Mouse (Mus musculus) lung, embryonic 16.5 days (tissue): ENCODE measurements at regions not wholly inside any gene's neighbourhood (a gene's known extent, or its start where the extent isn't known, plus 50 kb on each side); places are given as distances from the start of the nearest gene placed in this dataset.

Experiments
- ATAC-seq: fragments of 200-750 bp; cut with Nextera tagmentation; 2 replicates; pipeline ENCODE4 v1.8.0; 2017; ENCODE audit warnings: low read depth, mild to moderate bottlenecking, moderate library complexity
- H3K27ac ChIP-seq: fragments of 300-500 bp; sonication (generic); 2 replicates; pipeline ENCODE4 v1.5.1; 2014; ENCODE audit warnings: mild to moderate bottlenecking, control low read depth, low read length
- H3K27me3 ChIP-seq: fragments of 300-500 bp; sonication (generic); 2 replicates; pipeline ENCODE4 v1.6.1; 2014; ENCODE audit warnings: low read depth, low read length, mixed read lengths; ENCODE audit not compliant: control insufficient read depth, insufficient read depth
- H3K36me3 ChIP-seq: fragments of 300-500 bp; sonication (generic); 2 replicates; pipeline ENCODE4 v1.6.1; 2014; ENCODE audit warnings: low read length; ENCODE audit not compliant: control insufficient read depth, insufficient read depth
- H3K4me1 ChIP-seq: fragments of 300-500 bp; sonication (generic); replicated peaks from 2 replicates; pipeline ENCODE4 v1.6.1; 2014; ENCODE audit warnings: low read length, mixed read lengths; ENCODE audit not compliant: control insufficient read depth, insufficient read depth
- H3K4me2 ChIP-seq: fragments of 300-500 bp; sonication (generic); 2 replicates; pipeline ENCODE4 v1.6.1; 2014; ENCODE audit warnings: low read depth, low read length, control low read depth
- H3K4me3 ChIP-seq: fragments of 300-500 bp; sonication (generic); 2 replicates; pipeline ENCODE4 v1.5.1; 2014; ENCODE audit warnings: mild to moderate bottlenecking, low read length, control low read depth
- H3K9ac ChIP-seq: fragments of 300-500 bp; sonication (generic); 2 replicates; pipeline ENCODE4 v1.6.1; 2014; ENCODE audit warnings: low read length, control low read depth
- H3K9me3 ChIP-seq: fragments of 300-500 bp; sonication (generic); 2 replicates; pipeline ENCODE4 v1.6.1; 2016; ENCODE audit warnings: low read length; ENCODE audit not compliant: control insufficient read depth
- WGBS: fragments of 180-500 bp; shearing (Covaris S2); extraction: QIAGEN DNeasy Blood & Tissue Kit; methylation state at CpG from one replicate; pipeline ENCODE4 v1.1.7; 2014; 5-methylcytosine and 5-hydroxymethylcytosine counted together

DNA sequence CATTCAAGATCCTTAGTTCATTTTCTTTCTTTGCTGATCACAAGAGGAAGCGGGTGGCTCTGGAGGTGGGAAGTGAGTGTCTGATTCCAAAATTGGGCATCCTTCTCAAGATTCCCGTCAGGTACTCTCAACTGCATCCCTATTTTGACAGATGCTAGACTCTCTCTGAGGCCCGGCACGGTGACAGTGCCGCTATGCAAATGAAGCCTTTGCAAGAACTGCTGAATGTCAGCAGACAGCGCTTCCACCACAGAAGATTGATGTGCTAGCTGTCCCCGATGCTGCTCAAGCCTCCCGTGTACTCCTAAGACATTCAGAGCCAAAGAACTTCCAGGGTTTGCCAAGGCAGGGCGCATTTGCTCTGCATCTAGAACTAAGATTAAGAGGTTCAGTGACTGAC, 50.9 kb upstream of the Cpne4 start:
- no peak overlapping the region for H3K9ac ChIP-seq
- no peak overlapping the region for H3K27ac ChIP-seq
- no peaks in the 10 kb centered on the region for H3K9me3 ChIP-seq
- WGBS = 58% methylated on average over 9 of the region's 9 CpGs
- no peaks in the 10 kb centered on the region for H3K4me1 ChIP-seq
- ATAC-seq = no peak
- H3K4me2 ChIP-seq = no peak overlapping the region
- H3K27me3 ChIP-seq = no peaks in the 10 kb centered on the region
- no peak overlapping the region for H3K4me3 ChIP-seq
- no peaks in the 10 kb centered on the region for H3K36me3 ChIP-seq

DNA sequence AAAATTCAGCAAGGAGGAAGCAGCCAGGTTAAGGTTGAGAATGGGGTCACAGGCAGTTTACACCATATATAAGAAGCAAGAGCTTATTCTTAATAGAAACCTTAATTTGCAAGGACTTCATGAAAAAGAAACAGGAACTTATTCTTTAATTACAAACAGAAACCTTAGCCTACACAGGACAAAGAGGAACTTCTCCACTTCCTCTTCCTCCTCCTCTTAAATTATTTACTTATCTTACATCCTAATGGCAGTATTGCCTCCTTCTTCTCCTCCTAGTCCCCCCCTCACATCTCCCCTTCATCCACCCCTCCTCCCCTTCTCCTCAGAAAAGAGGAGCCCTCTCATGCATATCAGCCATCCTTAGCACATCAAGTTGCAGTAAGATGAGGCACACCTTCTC, 56.4 kb upstream of the Cpne4 start:
- H3K36me3 ChIP-seq = no peaks in the 10 kb centered on the region
- no peak overlapping the region for H3K27ac ChIP-seq
- H3K9ac ChIP-seq = no peak overlapping the region
- H3K9me3 ChIP-seq = no peaks in the 10 kb centered on the region
- no peak overlapping the region for H3K4me2 ChIP-seq
- no peak for ATAC-seq
- no peaks in the 10 kb centered on the region for H3K27me3 ChIP-seq
- H3K4me3 ChIP-seq = no peak overlapping the region
- no peaks in the 10 kb centered on the region for H3K4me1 ChIP-seq

- no peaks in the 10 kb centered on the region for H3K9me3 ChIP-seq
- no peaks in the 10 kb centered on the region for H3K36me3 ChIP-seq
- ATAC-seq = no peak
- WGBS = 34% methylated on average over 6 of the region's 6 CpGs
- no peak overlapping the region for H3K4me2 ChIP-seq
- no peak overlapping the region for H3K9ac ChIP-seq
- no peaks in the 10 kb centered on the region for H3K27me3 ChIP-seq
- no peaks in the 10 kb centered on the region for H3K4me1 ChIP-seq
- no peak overlapping the region for H3K27ac ChIP-seq
- H3K4me3 ChIP-seq = no peak overlapping the region
Observed at GRCm38 (mm10) chr9:104489383-104489782, 57.7 kb upstream of the Cpne4 start.

GRCm38 (mm10) chr9:104482440-104482839, 64.6 kb upstream of the Cpne4 start:
- H3K9ac ChIP-seq = no peak overlapping the region
- no peak overlapping the region for H3K27ac ChIP-seq
- H3K36me3 ChIP-seq = no peaks in the 10 kb centered on the region
- H3K4me2 ChIP-seq = no peak overlapping the region
- ATAC-seq = no peak
- H3K4me3 ChIP-seq = no peak overlapping the region
- H3K9me3 ChIP-seq = no peaks in the 10 kb centered on the region
- WGBS = 57% methylated on average over 5 of the region's 5 CpGs
- no peaks in the 10 kb centered on the region for H3K4me1 ChIP-seq
- H3K27me3 ChIP-seq = no peaks in the 10 kb centered on the region

GRCm38 (mm10) chr9:104480683-104481082, 66.4 kb upstream of the Cpne4 start:
- H3K27ac ChIP-seq = no peak overlapping the region
- no peaks in the 10 kb centered on the region for H3K9me3 ChIP-seq
- no peak for ATAC-seq
- H3K4me2 ChIP-seq = no peak overlapping the region
- WGBS = 74% methylated on average over 1 of the region's 1 CpGs
- no peaks in the 10 kb centered on the region for H3K4me1 ChIP-seq
- H3K36me3 ChIP-seq = no peaks in the 10 kb centered on the region
- no peak overlapping the region for H3K9ac ChIP-seq
- no peak overlapping the region for H3K4me3 ChIP-seq
- H3K27me3 ChIP-seq = no peaks in the 10 kb centered on the region

DNA sequence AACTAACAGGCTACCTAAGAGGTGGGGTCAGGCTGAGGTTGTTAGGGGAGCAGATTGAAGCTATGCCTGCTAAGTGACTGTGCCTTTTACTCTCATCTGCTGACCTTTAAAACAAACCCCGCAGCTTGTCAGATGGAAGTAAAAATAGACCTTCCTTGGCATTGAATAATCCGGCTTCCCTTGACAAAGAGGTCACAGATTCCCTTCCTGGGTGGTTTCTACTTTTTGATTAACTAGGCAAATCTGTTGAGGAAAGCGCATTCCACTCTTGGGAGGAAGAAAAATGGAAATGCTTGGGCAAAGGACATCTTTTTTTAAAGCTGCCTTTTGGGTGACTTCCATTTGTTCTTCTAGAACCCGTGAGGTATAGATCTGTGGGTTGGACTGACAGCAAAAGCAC, 72.3 kb upstream of the Cpne4 start:
- no peak overlapping the region for H3K27ac ChIP-seq
- H3K4me1 ChIP-seq = no peaks in the 10 kb centered on the region
- H3K36me3 ChIP-seq = no peaks in the 10 kb centered on the region
- WGBS = 47% methylated on average over 4 of the region's 4 CpGs
- no peaks in the 10 kb centered on the region for H3K27me3 ChIP-seq
- no peaks in the 10 kb centered on the region for H3K9me3 ChIP-seq
- H3K9ac ChIP-seq = no peak overlapping the region
- H3K4me2 ChIP-seq = no peak overlapping the region
- no peak for ATAC-seq
- no peak overlapping the region for H3K4me3 ChIP-seq

GRCm38 (mm10) chr9:104467238-104467637, 79.8 kb upstream of the Cpne4 start:
- no peak overlapping the region for H3K9ac ChIP-seq
- ATAC-seq = peak; percentile 69; the same call in 1 of the 2 replicates
- 31% methylated on average over 1 of the region's 1 CpGs for WGBS
- H3K27me3 ChIP-seq = no peaks in the 10 kb centered on the region
- no peaks in the 10 kb centered on the region for H3K4me1 ChIP-seq
- H3K4me2 ChIP-seq = no peak overlapping the region
- no peaks in the 10 kb centered on the region for H3K36me3 ChIP-seq
- H3K27ac ChIP-seq = no peak overlapping the region
- H3K9me3 ChIP-seq = no peaks in the 10 kb centered on the region
- H3K4me3 ChIP-seq = no peak overlapping the region

- Histone ChIP-seq H3K4me3 (no peak overlapping the region), H3K27ac (no peak overlapping the region), H3K9me3 (no peaks in the 10 kb centered on the region), H3K9ac (no peak overlapping the region), H3K4me2 (no peak overlapping the region), H3K4me1 (no peaks in the 10 kb centered on the region), H3K36me3 (no peaks in the 10 kb centered on the region), H3K27me3 (no peaks in the 10 kb centered on the region)
- no peak for ATAC-seq
- WGBS = 50% methylated on average over 4 of the region's 4 CpGs
Observed at GRCm38 (mm10) chr9:104463701-104464100, 83.4 kb upstream of the Cpne4 start.

DNA sequence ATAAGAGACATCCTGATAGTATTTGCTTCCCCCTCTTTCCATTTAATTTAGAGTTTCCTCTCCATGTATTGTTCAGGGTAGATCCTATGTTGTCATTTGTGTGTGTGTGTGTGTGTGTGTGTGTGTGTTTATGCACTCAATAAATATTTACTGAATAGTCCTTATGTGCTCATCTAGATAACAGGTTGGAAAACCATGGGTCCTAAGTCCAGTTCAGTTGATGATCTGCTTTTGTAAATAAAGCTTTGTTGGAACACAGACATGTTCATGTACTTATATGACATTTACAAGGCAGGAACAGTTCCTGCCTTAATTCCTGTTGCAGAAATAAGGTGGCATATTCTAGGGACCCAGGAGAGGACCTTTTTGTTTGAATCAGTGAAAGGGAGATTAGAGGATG, 87.0 kb upstream of the Cpne4 start:
- Histone ChIP-seq H3K4me2 (no peak overlapping the region), H3K4me3 (no peak overlapping the region), H3K27ac (no peak overlapping the region), H3K9ac (no peak overlapping the region), H3K36me3 (no peaks in the 10 kb centered on the region), H3K27me3 (no peaks in the 10 kb centered on the region), H3K9me3 (no peaks in the 10 kb centered on the region), H3K4me1 (no peaks in the 10 kb centered on the region)
- ATAC-seq = no peak

GRCm38 (mm10) chr9:104457635-104458034, 89.5 kb upstream of the Cpne4 start:
- ATAC-seq = no peak
- Histone ChIP-seq H3K27me3 (no peaks in the 10 kb centered on the region), H3K4me2 (no peak overlapping the region), H3K4me1 (no peaks in the 10 kb centered on the region), H3K9ac (no peak overlapping the region), H3K36me3 (no peaks in the 10 kb centered on the region), H3K27ac (no peak overlapping the region), H3K9me3 (no peaks in the 10 kb centered on the region), H3K4me3 (no peak overlapping the region)
- 26% methylated on average over 4 of the region's 4 CpGs for WGBS
